Mouse (Mus musculus) heart, adult 2 months (tissue): ENCODE measurements around the gene Tomm40.

Source experiments
- CTCF ChIP-seq: fragments of 200-600 bp; IDR thresholded peaks from 2 replicates; pipeline ENCODE4 v1.8.1; 2022; ENCODE audit warnings: antibody characterized with exemption, mild to moderate bottlenecking, moderate library complexity
- EP300 ChIP-seq: fragments of 200-500 bp; IDR thresholded peaks from 2 replicates; pipeline ENCODE4 v1.6.1; 2011; ENCODE audit warnings: low read depth, low read length, control low read depth; ENCODE audit not compliant: insufficient read depth
- POLR2A ChIP-seq: fragments of 200-500 bp; IDR thresholded peaks from 2 replicates; pipeline ENCODE4 v1.6.1; 2011; ENCODE audit warnings: mild to moderate bottlenecking, low read depth, low read length, control low read depth; ENCODE audit not compliant: insufficient read depth

- TF ChIP-seq CTCF (no peak), POLR2A (no peak), EP300 (no peak)
These were observed 20.7 kb downstream of the Tomm40 start for GRCm38 (mm10) chr7:19694336-19695212.
